Mouse (Mus musculus) gastrocnemius, postnatal 10 days (tissue): ENCODE results near the gene Hhat. TPM values are rescaled to one million over a fixed set of nuclear protein-coding genes. Genes with fewer than 3 reads are reported as not detected.

Experiments
- DNase-seq: peaks from one replicate; pipeline ENCODE4 v3.0.0; 2021; ENCODE audit warnings: mixed read lengths
- total RNA-seq, 2 experiments: library from RNA; stranded (reverse); gene quantifications; 2 replicates each; pipeline ENCODE4 v1.2.3; 2021

The Hhat gene
- total RNA-seq, 2 experiments from 2014 or later, result 1.7 to 4.5 TPM

GRCm38 (mm10) chr1:192744880-192745239 lies 26.2 kb downstream of the Hhat start:
- no peak for DNase-seq

GRCm38 (mm10) chr1:192742394-192743251 lies 28.4 kb downstream of the Hhat start:
- no peak for DNase-seq

DNA sequence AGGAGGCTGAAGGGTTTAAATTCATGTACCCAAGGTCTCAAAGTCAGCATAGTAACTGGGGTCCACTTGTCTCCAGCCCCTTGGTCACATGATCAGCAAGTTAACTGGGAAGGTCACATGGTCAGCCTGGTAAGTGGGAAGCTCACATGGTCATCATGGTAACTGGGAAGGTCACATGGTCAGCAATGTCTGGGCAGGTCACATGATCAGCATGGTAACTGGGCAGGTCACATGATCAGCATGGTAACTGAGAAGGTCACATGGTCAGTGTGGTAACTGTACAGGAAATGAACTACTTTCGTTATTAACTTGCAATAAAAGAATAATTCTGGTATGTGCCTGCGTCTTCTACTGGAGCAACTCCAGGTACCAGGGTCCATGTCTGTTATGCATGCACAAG lies 29.1 kb downstream of the Hhat start:
- no peak for DNase-seq

- peak; percentile 12 for DNase-seq
Observed at GRCm38 (mm10) chr1:192736524-192736923, 34.5 kb downstream of the Hhat start.

DNA sequence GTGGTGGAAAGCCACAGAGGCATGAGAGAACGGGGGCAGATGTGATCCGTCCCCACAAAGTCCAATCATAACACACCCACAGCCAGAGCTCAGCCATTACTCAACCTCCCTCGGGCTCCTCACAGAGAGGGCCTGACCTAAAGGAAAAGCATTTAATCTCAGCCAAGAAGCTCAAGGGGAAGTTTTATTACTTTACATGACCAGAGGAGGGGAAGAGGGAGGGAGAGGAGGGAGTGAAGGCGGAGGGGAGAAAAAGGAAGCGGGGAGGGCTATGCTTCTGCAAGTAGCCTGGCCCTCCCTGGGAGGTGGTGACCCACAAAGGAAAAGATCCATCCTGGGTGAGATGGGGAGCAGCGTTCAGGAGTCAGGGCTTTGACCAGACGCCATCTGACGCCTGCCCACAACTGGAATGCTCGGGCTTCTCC lies 35.0 kb downstream of the Hhat start:
- DNase-seq, result peak; percentile 16

- DNase-seq, result no peak
Observed at GRCm38 (mm10) chr1:192730517-192730916, 40.5 kb downstream of the Hhat start.

DNA sequence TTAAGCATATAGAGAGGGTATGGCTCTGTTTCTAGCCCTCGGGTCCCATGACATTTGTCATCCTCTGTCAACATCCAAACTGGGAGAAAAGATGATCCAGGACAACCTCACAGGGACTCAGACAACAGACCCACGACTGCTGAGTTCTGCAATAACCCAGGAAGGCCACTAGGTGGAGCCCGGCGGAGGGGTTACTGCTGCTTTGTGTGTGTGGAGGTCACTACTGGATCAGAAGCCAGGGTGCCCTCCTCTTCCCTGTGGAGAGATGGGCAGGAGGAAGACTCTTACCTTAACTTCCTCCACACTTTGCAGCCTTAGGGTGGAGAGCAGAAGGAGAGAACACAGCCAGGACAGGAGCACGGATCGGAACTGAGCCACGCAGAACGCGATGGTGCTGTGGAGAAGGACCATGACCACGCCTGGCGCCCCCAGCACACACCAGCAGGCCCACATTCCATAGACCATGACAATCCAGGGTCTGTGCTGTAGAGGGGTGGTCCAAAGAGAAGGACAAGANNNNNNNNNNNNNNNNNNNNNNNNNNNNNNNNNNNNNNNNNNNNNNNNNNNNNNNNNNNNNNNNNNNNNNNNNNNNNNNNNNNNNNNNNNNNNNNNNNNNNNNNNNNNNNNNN lies 43.9 kb downstream of the Hhat start:
- DNase-seq, result peak; percentile 68

GRCm38 (mm10) chr1:192722147-192722546 lies 48.9 kb downstream of the Hhat start:
- DNase-seq, result peak; percentile 71

GRCm38 (mm10) chr1:192720156-192720555 lies 50.9 kb downstream of the Hhat start:
- DNase-seq, result no peak

DNA sequence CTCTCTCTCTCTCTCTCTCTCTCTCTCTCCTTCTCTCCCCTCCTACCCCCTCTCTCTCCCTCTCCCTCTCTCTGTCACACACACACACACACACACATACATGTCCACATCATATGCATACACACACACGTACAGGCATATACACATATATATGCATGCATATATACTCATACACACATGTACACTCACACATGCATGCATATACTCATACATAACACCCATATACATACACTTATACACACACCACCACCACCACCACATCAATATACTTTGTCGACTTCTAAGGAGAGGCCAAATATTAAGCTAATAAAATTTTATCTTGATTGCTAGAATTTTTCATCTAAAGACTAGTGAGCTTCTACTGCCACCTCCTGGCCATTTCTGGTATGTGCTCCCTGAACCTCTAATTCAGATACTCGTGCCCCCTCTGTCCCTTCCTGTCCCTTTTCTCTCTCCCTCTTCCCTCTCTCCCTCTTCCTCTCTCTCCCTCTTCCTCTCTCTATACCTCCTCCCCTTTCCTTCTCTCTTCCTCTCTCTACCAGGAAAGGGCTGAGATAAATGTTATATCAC lies 59.2 kb downstream of the Hhat start:
- peak; percentile 65 for DNase-seq

GRCm38 (mm10) chr1:192700339-192701073 lies 70.5 kb downstream of the Hhat start:
- DNase-seq, result no peak

DNA sequence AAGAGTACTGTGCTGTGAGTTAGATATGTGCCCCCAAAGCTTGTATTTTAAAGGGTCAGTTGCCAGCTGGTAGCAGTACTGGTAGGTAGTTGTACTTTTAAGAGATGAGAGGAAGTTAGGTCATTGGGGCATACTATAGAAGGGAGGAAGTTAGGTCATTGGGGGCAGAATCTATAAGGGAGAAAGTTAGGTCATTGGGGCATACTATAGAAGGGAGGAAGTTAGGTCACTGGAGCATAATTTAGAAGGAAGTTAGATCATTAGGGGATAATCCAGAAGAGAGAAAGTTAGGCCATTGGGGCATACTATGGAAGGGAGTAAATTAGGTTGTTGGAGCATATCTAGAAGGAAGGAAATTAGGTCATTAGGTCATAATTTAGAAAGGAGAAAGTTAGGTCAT lies 71.9 kb downstream of the Hhat start:
- DNase-seq, result no peak

- peak; percentile 15 for DNase-seq
Observed at GRCm38 (mm10) chr1:192696371-192696863, 74.6 kb downstream of the Hhat start.

GRCm38 (mm10) chr1:192693644-192694043 lies 77.4 kb downstream of the Hhat start:
- no peak for DNase-seq

- DNase-seq, result no peak
Observed at GRCm38 (mm10) chr1:192692982-192693381, 78.0 kb downstream of the Hhat start.

GRCm38 (mm10) chr1:192682219-192682951 lies 88.6 kb downstream of the Hhat start:
- DNase-seq, result no peak

DNA sequence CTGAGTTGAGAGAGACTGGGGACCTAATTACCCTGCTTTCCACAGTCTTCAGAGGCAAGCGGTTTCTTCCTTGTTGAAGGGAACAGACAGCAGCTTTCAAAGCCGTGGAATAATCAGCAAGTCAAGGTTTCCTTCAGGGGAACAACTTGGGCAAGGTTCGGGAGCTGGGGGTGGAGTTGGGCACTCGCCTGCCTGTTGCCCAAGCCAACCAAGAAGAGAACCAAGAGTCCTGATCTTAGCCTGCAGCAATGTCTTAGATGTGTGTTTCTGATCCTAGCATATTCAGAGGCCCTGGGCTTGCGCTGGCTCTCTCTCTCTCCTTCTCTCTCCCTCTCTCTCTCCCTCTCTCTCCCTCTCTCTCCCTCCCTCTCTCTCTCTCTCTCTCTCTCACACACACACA lies 93.8 kb downstream of the Hhat start:
- no peak for DNase-seq

- DNase-seq, result no peak
Observed at GRCm38 (mm10) chr1:192663608-192664007, 107.4 kb downstream of the Hhat start.

DNA sequence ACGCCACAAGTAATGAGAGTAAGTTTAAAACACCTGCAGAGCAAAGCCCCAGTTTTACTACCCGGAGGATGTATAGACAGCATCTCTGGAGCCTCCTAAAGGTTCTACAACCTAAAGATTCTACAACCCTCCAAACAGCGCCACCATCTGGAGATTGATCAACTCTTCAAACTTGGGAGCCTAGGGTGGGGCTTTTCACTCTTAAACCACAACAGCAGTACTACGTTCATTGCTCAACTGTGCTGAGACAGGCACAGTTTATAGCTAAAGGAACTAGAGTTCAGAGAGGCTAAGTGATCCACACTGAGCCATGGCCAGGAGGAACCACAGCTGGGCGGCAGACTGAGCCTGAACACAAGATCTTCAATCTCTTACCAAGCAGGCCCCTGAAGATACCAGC lies 107.9 kb downstream of the Hhat start:
- DNase-seq, result no peak

DNA sequence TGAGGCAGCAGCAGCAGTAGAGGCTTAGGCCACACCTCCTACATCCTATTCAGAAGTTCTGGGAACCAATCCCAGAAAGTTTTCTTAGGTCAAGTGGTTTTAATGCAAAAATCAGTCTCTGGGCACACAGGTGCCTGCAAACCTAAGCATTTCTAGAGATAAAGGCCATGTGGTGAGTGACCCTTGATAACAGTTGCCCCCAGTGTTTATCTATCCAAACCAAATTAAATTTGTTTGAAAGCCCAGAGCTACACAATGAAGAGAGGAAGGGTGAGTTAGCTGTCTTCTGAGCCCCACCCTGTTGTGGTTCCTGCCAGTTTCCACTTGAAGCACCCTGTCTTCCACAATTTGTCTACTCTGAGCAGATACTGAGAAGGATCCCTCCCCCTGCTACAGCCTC lies 109.4 kb downstream of the Hhat start:
- no peak for DNase-seq

DNA sequence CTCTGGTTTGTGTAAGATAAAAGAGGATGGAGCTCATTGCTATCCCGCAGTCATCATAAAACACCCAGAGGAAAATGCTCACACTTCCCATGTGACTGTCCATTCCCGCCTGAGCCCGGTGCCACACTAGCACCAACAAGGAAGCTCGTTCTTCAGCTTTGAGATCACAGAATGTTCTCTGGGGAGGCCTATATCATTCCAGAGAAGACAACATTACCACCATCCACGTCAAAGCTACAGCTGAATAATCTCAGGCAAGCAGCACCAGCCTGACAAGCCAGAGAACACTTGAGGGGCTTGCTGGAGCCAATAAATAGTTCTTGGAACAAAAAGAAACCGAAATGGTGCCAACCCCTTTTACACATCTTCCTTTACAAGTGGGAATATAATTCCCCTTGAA lies 113.6 kb downstream of the Hhat start:
- DNase-seq, result no peak
